8 mouse cellular contexts compared by ENCODE assay signal in the genomic region with DNA sequence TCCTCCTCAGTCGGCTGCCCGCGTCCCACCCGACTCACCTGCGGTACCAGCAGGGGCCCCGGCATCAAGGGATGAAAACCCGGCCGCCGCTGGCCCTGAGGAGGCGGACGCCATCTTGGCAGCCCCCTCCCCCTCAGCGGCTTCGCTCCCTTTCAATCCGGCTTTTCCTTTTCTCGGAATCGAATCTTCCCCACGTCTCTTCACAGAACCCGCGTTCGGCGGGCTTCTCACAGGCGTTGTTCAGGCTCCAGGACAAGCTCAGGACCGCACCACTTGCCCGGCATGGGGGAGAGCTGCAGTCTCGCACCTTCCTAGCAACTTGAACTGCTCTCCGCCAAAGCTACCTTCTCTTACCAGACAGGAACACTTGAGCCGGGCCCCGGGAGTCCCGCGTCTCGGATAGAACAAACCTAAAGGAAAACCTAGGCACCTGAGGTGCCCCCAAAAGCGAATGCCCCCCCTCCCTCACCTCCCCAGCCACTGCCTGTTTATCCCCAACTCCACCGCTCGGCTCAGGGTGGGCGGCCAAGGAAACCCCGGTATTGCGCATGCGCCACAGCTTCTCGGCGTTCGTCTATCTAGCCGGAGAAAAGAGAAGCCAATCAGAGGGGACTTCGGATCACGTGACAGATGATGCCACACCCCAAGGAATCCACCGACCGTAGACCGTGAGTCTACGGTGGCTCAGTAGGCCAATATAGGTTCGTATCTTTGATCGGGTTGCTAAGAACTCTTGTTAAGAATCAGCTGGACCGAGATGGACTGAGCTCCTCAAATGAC. TPM values are rescaled to one million over a fixed set of nuclear protein-coding genes. Genes with fewer than 3 reads are reported as not detected.
A peak's percentile ranks its signal among the peaks of the same experiment; 100 is the strongest.
DNase-seq lines count a peak whose midpoint lies in the region; ATAC-seq and TF ChIP-seq lines count a peak whose summit lies in the region.

A gene (minus strand): TSS at position 593 of the 780 bp plus-strand sequence.

- TF ChIP-seq POLR2A in testis, adult 2 months (IDR thresholded peaks at IDR 0.05; ENCODE audit: control insufficient read depth, low read depth, low read length): peak; percentile 87

- H3K4me2 ChIP-seq in forebrain, embryonic 12.5 days: peak within 1 kb of the TSS; percentile 61
- peak within 1 kb of the TSS; percentile 83 for H3K4me2 ChIP-seq in heart, postnatal 0 days (ENCODE audit: low read depth, low read length)
- peak within 1 kb of the TSS; percentile 70 for H3K4me2 ChIP-seq in liver, embryonic 16.5 days (ENCODE audit: low read depth, low read length)
- H3K4me2 ChIP-seq in neural tube, embryonic 13.5 days: peak within 1 kb of the TSS; percentile 84

- peak; percentile 95 for ATAC-seq in forebrain, embryonic 12.5 days (ENCODE audit: low FRiP score)
- ATAC-seq in heart, postnatal 0 days (ENCODE audit: insufficient read depth, low read depth): peak; percentile 89
- ATAC-seq in liver, embryonic 16.5 days (ENCODE audit: low read depth): peak; percentile 88
- ATAC-seq in neural tube, embryonic 13.5 days (ENCODE audit: low read depth): peak; percentile 92

- peak; percentile 99 for DNase-seq in c-Kit-positive CD71-positive TER-119-positive erythroid progenitor cells, embryonic 14.5 days (ENCODE audit: low spot score)
- peak; percentile 100 for DNase-seq in heart, postnatal 0 days (ENCODE audit: low spot score)
- DNase-seq in kidney, postnatal 4 days: peak; percentile 97 to 98

- TF ChIP-seq EP300 in heart, postnatal 0 days (IDR thresholded peaks at IDR 0.05; ENCODE audit: low read depth): no peak

- peak within 1 kb of the TSS; percentile 99 for H3K4me3 ChIP-seq in E14TG2a.4 (replicated peaks; ENCODE audit: low read length)
- H3K4me3 ChIP-seq in forebrain, embryonic 12.5 days (replicated peaks): peak within 1 kb of the TSS; percentile 97
- H3K4me3 ChIP-seq in heart, postnatal 0 days (ENCODE audit: low read depth, low read length): peak within 1 kb of the TSS; percentile 96
- H3K4me3 ChIP-seq in liver, embryonic 16.5 days (ENCODE audit: low read depth, low read length): peak within 1 kb of the TSS; percentile 98
- H3K4me3 ChIP-seq in neural tube, embryonic 13.5 days: peak within 1 kb of the TSS; percentile 82
- peak within 1 kb of the TSS; percentile 86 for H3K4me3 ChIP-seq in testis, adult 2 months (ENCODE audit: control insufficient read depth, low read depth, low read length)

- H3K36me3 ChIP-seq in E14TG2a.4 (ENCODE audit: insufficient read depth, low read length): peaks cover 20% of the 10 kb centered on the region
- peaks cover 9% of the 10 kb centered on the region for H3K36me3 ChIP-seq in forebrain, embryonic 12.5 days (replicated peaks)
- H3K36me3 ChIP-seq in heart, postnatal 0 days (replicated peaks; ENCODE audit: control insufficient read depth, insufficient read depth, low read length): no peaks in the 10 kb centered on the region; the same call in 1 of the 2 replicates
- H3K36me3 ChIP-seq in liver, embryonic 16.5 days (ENCODE audit: control insufficient read depth, insufficient read depth): no peaks in the 10 kb centered on the region
- peaks cover 4% of the 10 kb centered on the region; the same call in 1 of the 2 replicates for H3K36me3 ChIP-seq in neural tube, embryonic 13.5 days
- H3K36me3 ChIP-seq in testis, adult 2 months (ENCODE audit: control insufficient read depth, insufficient read depth, low read length): no peaks in the 10 kb centered on the region

- peaks cover 39% of the 10 kb centered on the region for H3K4me1 ChIP-seq in E14TG2a.4 (replicated peaks; ENCODE audit: low read depth, low read length)
- H3K4me1 ChIP-seq in forebrain, embryonic 12.5 days: peaks cover 16% of the 10 kb centered on the region
- peaks cover 8% of the 10 kb centered on the region; the same call in 1 of the 2 replicates for H3K4me1 ChIP-seq in heart, postnatal 0 days (ENCODE audit: control insufficient read depth, insufficient read depth)
- peaks cover 27% of the 10 kb centered on the region for H3K4me1 ChIP-seq in liver, embryonic 16.5 days (ENCODE audit: control insufficient read depth, low read depth, low read length)
- H3K4me1 ChIP-seq in neural tube, embryonic 13.5 days (replicated peaks): peaks cover 23% of the 10 kb centered on the region
- no peaks in the 10 kb centered on the region for H3K4me1 ChIP-seq in testis, adult 2 months (ENCODE audit: control insufficient read depth, insufficient read depth, low read length)

- WGBS in forebrain, embryonic 12.5 days: under 1% methylated on average over 45 of the region's 51 CpGs
- under 1% methylated on average over 51 of the region's 51 CpGs for WGBS in heart, postnatal 0 days
- under 1% methylated on average over 51 of the region's 51 CpGs for WGBS in liver, embryonic 16.5 days (ENCODE audit: insufficient replicate concordance)
- under 1% methylated on average over 51 of the region's 51 CpGs for WGBS in neural tube, embryonic 13.5 days

- H3K27ac ChIP-seq in forebrain, embryonic 12.5 days: peak within 1 kb of the TSS; percentile 87
- peak within 1 kb of the TSS; percentile 90 for H3K27ac ChIP-seq in heart, postnatal 0 days (ENCODE audit: low read depth)
- H3K27ac ChIP-seq in liver, embryonic 16.5 days (ENCODE audit: low read length): peak within 1 kb of the TSS; percentile 88
- H3K27ac ChIP-seq in neural tube, embryonic 13.5 days (replicated peaks): peak within 1 kb of the TSS; percentile 91
- H3K27ac ChIP-seq in testis, adult 2 months (ENCODE audit: control insufficient read depth, insufficient read depth, low read depth, low read length): peak within 1 kb of the TSS; percentile 91

- H3K27me3 ChIP-seq in E14TG2a.4 (ENCODE audit: insufficient read depth, low read length): no peaks in the 10 kb centered on the region
- no peaks in the 10 kb centered on the region for H3K27me3 ChIP-seq in forebrain, embryonic 12.5 days
- no peaks in the 10 kb centered on the region for H3K27me3 ChIP-seq in heart, postnatal 0 days (ENCODE audit: control insufficient read depth, insufficient read depth, low read length)
- H3K27me3 ChIP-seq in liver, embryonic 16.5 days (ENCODE audit: control insufficient read depth, insufficient read depth, low read depth, low read length): no peaks in the 10 kb centered on the region
- H3K27me3 ChIP-seq in neural tube, embryonic 13.5 days: no peaks in the 10 kb centered on the region
- no peaks in the 10 kb centered on the region for H3K27me3 ChIP-seq in testis, adult 2 months (ENCODE audit: control insufficient read depth, insufficient read depth, low read length)

- H3K9ac ChIP-seq in forebrain, embryonic 12.5 days: peak within 1 kb of the TSS; percentile 95
- H3K9ac ChIP-seq in heart, postnatal 0 days (replicated peaks; ENCODE audit: low read depth, low read length): peak within 1 kb of the TSS; percentile 93
- H3K9ac ChIP-seq in liver, embryonic 16.5 days (ENCODE audit: low read depth, low read length): peak within 1 kb of the TSS; percentile 98
- H3K9ac ChIP-seq in neural tube, embryonic 13.5 days: peak within 1 kb of the TSS; percentile 88

- H3K9me3 ChIP-seq in E14TG2a.4 (ENCODE audit: low read length): no peaks in the 10 kb centered on the region
- no peaks in the 10 kb centered on the region for H3K9me3 ChIP-seq in forebrain, embryonic 12.5 days
- H3K9me3 ChIP-seq in heart, postnatal 0 days (replicated peaks; ENCODE audit: control insufficient read depth, low read length): no peaks in the 10 kb centered on the region
- no peaks in the 10 kb centered on the region for H3K9me3 ChIP-seq in liver, embryonic 16.5 days (replicated peaks; ENCODE audit: control insufficient read depth, low read length)
- no peaks in the 10 kb centered on the region for H3K9me3 ChIP-seq in neural tube, embryonic 13.5 days

- 0 out of 2 replicates have a peak, but pooled peaks have one; percentile 2 for TF ChIP-seq CTCF in E14TG2a.4 (conservative IDR thresholded peaks at IDR 0.05; ENCODE audit: low read length)
- TF ChIP-seq CTCF in heart, postnatal 0 days (IDR thresholded peaks at IDR 0.05; ENCODE audit: low read depth): no peak
- TF ChIP-seq CTCF in testis, adult 2 months (IDR thresholded peaks at IDR 0.05; ENCODE audit: control insufficient read depth, insufficient read depth, insufficient replicate concordance, low read depth, low read length): no peak

RNA-seq across cellular contexts. Expression of the gene that starts here (rescaled TPM):
- 21.4 and 23.0 TPM in 2 replicates for polyA plus RNA-seq in forebrain, embryonic 12.5 days (2016; fragmentation: Nextera tagmentation; extraction: Ambion mirVana)
- 36.6 and 50.5 TPM in 2 replicates for total RNA-seq in heart, postnatal 0 days (2014; rRNA removed; ENCODE audit: low replicate concordance)
- polyA plus RNA-seq in heart, postnatal 0 days (2015; fragmentation: Nextera tagmentation; extraction: Ambion mirVana): 13.8 and 14.5 TPM in 2 replicates
- polyA plus RNA-seq in liver, embryonic 16.5 days (2015; fragmentation: Nextera tagmentation; extraction: Ambion mirVana): 8.5 and 8.9 TPM in 2 replicates
- polyA plus RNA-seq in neural tube, embryonic 13.5 days (2015; fragmentation: Nextera tagmentation; extraction: Ambion mirVana): 17.3 and 18.6 TPM in 2 replicates
- 14.4 and 17.8 TPM in 2 replicates for polyA plus RNA-seq in testis, adult 2 months (2012; rRNA removed)

Comparison
In these comparisons a context has a peak if more than half of its experiments do, and no peak if none do; other contexts are left out.
1. Peak in every context shown above with its lines: DNase-seq, ATAC-seq, H3K4me3 ChIP-seq and H3K27ac ChIP-seq.